Mouse (Mus musculus) heart, adult 2 months (tissue): Measurements from ENCODE around the gene Rras2. TPM values are rescaled to one million over a fixed set of nuclear protein-coding genes. Genes with fewer than 3 reads are reported as not detected.

ENCODE experiments used
- DNase-seq, 2 experiments: peaks; one replicate each; pipeline ENCODE4 v3.0.0; 2021
- H3K27ac ChIP-seq: fragments of 200-600 bp; 2 replicates; pipeline ENCODE4 v1.8.1; 2022
- H3K27me3 ChIP-seq: fragments of 200-500 bp; 2 replicates; pipeline ENCODE4 v1.6.1; 2012; ENCODE audit warnings: mild to moderate bottlenecking, low read length, inconsistent platforms, mixed read lengths; ENCODE audit not compliant: control insufficient read depth, insufficient read depth
- H3K36me3 ChIP-seq: fragments of 200-500 bp; 2 replicates; pipeline ENCODE4 v1.6.1; 2012; ENCODE audit warnings: low read length, inconsistent platforms; ENCODE audit not compliant: control insufficient read depth, insufficient read depth
- H3K4me1 ChIP-seq: fragments of 200-500 bp; 2 replicates; pipeline ENCODE4 v1.6.1; 2011; ENCODE audit warnings: low read length; ENCODE audit not compliant: control insufficient read depth, insufficient read depth
- H3K4me3 ChIP-seq: fragments of 200-600 bp; 2 replicates; pipeline ENCODE4 v1.8.1; 2022
- H3K79me2 ChIP-seq: fragments of 200-500 bp; replicated peaks from 2 replicates; pipeline ENCODE4 v1.6.1; 2012; ENCODE audit warnings: mild to moderate bottlenecking, inconsistent platforms, low read length, moderate library complexity, mixed read lengths; ENCODE audit not compliant: control insufficient read depth, insufficient read depth
- H3K9ac ChIP-seq: fragments of 200-500 bp; 2 replicates; pipeline ENCODE4 v1.6.1; 2012; ENCODE audit warnings: low read depth, mild to moderate bottlenecking, control low read depth, inconsistent platforms, low read length, mixed read lengths
- CTCF ChIP-seq: fragments of 200-600 bp; IDR thresholded peaks from 2 replicates; pipeline ENCODE4 v1.8.1; 2022; ENCODE audit warnings: antibody characterized with exemption, mild to moderate bottlenecking, moderate library complexity
- EP300 ChIP-seq: fragments of 200-500 bp; IDR thresholded peaks from 2 replicates; pipeline ENCODE4 v1.6.1; 2011; ENCODE audit warnings: low read depth, low read length, control low read depth; ENCODE audit not compliant: insufficient read depth
- POLR2A ChIP-seq: fragments of 200-500 bp; IDR thresholded peaks from 2 replicates; pipeline ENCODE4 v1.6.1; 2011; ENCODE audit warnings: mild to moderate bottlenecking, low read depth, low read length, control low read depth; ENCODE audit not compliant: insufficient read depth
- WGBS: fragments of 180-500 bp; shearing (Covaris S2); methylation state at CpG from one replicate; pipeline ENCODE4 v1.1.7; 2018; 5-methylcytosine and 5-hydroxymethylcytosine counted together
- intact Hi-C: fragments of 180-260 bp; cut with DNase I; formaldehyde crosslinking; loops from one replicate; pipeline ENCODE4 v1.15.1; 2025
- polyA plus RNA-seq: library from polyadenylated mRNA; depleted of rRNA; stranded (reverse); fragments of >200 nt; gene quantifications from 2 replicates; pipeline ENCODE4 v1.2.3, GENCODE M21; 2012; rRNA removed
- total RNA-seq, 2 experiments: library from RNA; stranded (reverse); gene quantifications; 2 replicates each; pipeline ENCODE4 v1.2.3; 2021

The Rras2 gene
- total and polyA plus RNA-seq, 3 experiments: 17.5 to 52.0 (median 48.5) TPM

- H3K27ac ChIP-seq: no peak overlapping the region
- H3K4me1 ChIP-seq: peaks cover 5% of the 10 kb centered on the region
- no peak for DNase-seq
- H3K9ac ChIP-seq: no peak overlapping the region
- no peaks in the 10 kb centered on the region for H3K36me3 ChIP-seq
- intact Hi-C loops: no loop called here
- no peak overlapping the region for H3K4me3 ChIP-seq
- no peaks in the 10 kb centered on the region for H3K27me3 ChIP-seq
- WGBS: 60% methylated on average over 5 of the region's 5 CpGs
- no peaks in the 10 kb centered on the region for H3K79me2 ChIP-seq
- no peak for TF ChIP-seq POLR2A
- no peak for TF ChIP-seq EP300
- no peak for TF ChIP-seq CTCF
Observed at GRCm38 (mm10) chr7:114004171-114004570, 113.4 kb downstream of the Rras2 start.

- 81% methylated on average over 7 of the region's 7 CpGs for WGBS
- no peak for DNase-seq
- no peaks in the 10 kb centered on the region for H3K27me3 ChIP-seq
- intact Hi-C loops: no loop called here
- no peaks in the 10 kb centered on the region for H3K4me1 ChIP-seq
- H3K36me3 ChIP-seq: no peaks in the 10 kb centered on the region
- no peak overlapping the region for H3K4me3 ChIP-seq
- H3K9ac ChIP-seq: no peak overlapping the region
- no peak for TF ChIP-seq POLR2A
- TF ChIP-seq CTCF: no peak
- no peak for TF ChIP-seq EP300
- H3K79me2 ChIP-seq: no peaks in the 10 kb centered on the region
- H3K27ac ChIP-seq: no peak overlapping the region
Observed at GRCm38 (mm10) chr7:113997675-113998354, 119.8 kb downstream of the Rras2 start.

Other genes with a start within 250 kb of the Rras2 start
- gene Copb1, start 136.9 kb upstream of the Rras2 start, total RNA-seq: 10 to 100 TPM; 40.1 to 40.5 TPM
- gene Copb1, start 136.9 kb upstream of the Rras2 start, polyA plus RNA-seq: 16.5 and 32.3 TPM in 2 replicates
- gene Psma1, start 158.3 kb upstream of the Rras2 start, total RNA-seq: 100 to 1,000 TPM; 132 to 142 TPM
- 116 and 221 TPM in 2 replicates for gene Psma1, start 158.3 kb upstream of the Rras2 start, polyA plus RNA-seq